Mouse (Mus musculus) myocyte (in vitro differentiated cells): ENCODE results near the gene Men1.

Source experiments
- E2F4 ChIP-seq: IDR thresholded peaks from one replicate; pipeline ENCODE4 v1.6.1; 2011; ENCODE audit warnings: mild to moderate bottlenecking, control low read depth, moderate library complexity; ENCODE audit not compliant: insufficient read depth
- MAX ChIP-seq: IDR thresholded peaks from one replicate; pipeline ENCODE4 v1.6.1; 2011; ENCODE audit warnings: low read depth, mild to moderate bottlenecking, control low read depth
- MYOD1 ChIP-seq, 3 experiments: IDR thresholded peaks; one replicate each; pipeline ENCODE4 v1.6.1; 2011; ENCODE audit warnings: control low read depth in 2 of 3, low read depth in 2 of 3, mild to moderate bottlenecking in 2 of 3, moderate library complexity in 1 of 3; ENCODE audit not compliant: insufficient read length in 2 of 3, control insufficient read depth in 1 of 3
- MYOG ChIP-seq, 3 experiments: IDR thresholded peaks; one replicate each; pipeline ENCODE4 v1.6.1; 2011; ENCODE audit warnings: control low read depth in 2 of 3, low read depth in 2 of 3, mild to moderate bottlenecking in 2 of 3; ENCODE audit not compliant: insufficient read length in 2 of 3, control insufficient read depth in 1 of 3, insufficient read depth in 1 of 3
- POLR2A ChIP-seq: IDR thresholded peaks from one replicate; pipeline ENCODE4 v1.6.1; 2011; ENCODE audit warnings: low read depth, mild to moderate bottlenecking, control low read depth, moderate library complexity; ENCODE audit not compliant: insufficient read length
- POLR2AphosphoS2 ChIP-seq: IDR thresholded peaks from one replicate; pipeline ENCODE4 v1.6.1; 2011; ENCODE audit warnings: low read depth, control low read depth; ENCODE audit not compliant: insufficient read length
- SRF ChIP-seq: IDR thresholded peaks from one replicate; pipeline ENCODE4 v1.6.1; 2011; ENCODE audit warnings: low read depth; ENCODE audit not compliant: control insufficient read depth, insufficient read length
- TCF12 ChIP-seq: IDR thresholded peaks from one replicate; pipeline ENCODE4 v1.6.1; 2011; ENCODE audit warnings: mild to moderate bottlenecking, control low read depth; ENCODE audit not compliant: poor library complexity, insufficient read depth, severe bottlenecking
- TCF3 ChIP-seq: IDR thresholded peaks from one replicate; pipeline ENCODE4 v1.6.1; 2011; ENCODE audit warnings: low read depth, control low read depth; ENCODE audit not compliant: insufficient read length
- USF1 ChIP-seq: IDR thresholded peaks from one replicate; pipeline ENCODE4 v1.6.1; 2011; ENCODE audit warnings: low read depth, mild to moderate bottlenecking, control low read depth, moderate library complexity

- TF ChIP-seq POLR2A = no peak
- no peak for TF ChIP-seq POLR2AphosphoS2
- TF ChIP-seq USF1 = no peak
- no peak for TF ChIP-seq TCF12
- TF ChIP-seq MYOG (IDR thresholded peaks at IDR 0.05; ENCODE audit: control insufficient read depth in 1 of 3, insufficient read depth in 1 of 3, insufficient read length in 2 of 3, low read depth in 2 of 3) = no peak
- no peak for TF ChIP-seq MAX
- TF ChIP-seq E2F4 = no peak
- no peak for TF ChIP-seq TCF3
- no peak for TF ChIP-seq SRF
- TF ChIP-seq MYOD1 (IDR thresholded peaks at IDR 0.05; ENCODE audit: control insufficient read depth in 1 of 3, insufficient read length in 2 of 3, low read depth in 2 of 3) = no peak
Observed at GRCm38 (mm10) chr19:6339890-6340504, 5.2 kb downstream of the Men1 start.
